Mouse (Mus musculus) frontal cortex, adult 2 months (tissue): ENCODE measurements around the gene Aknad1. TPM values are rescaled to one million over a fixed set of nuclear protein-coding genes. Genes with fewer than 3 reads are reported as not detected.

Source experiments
- DNase-seq, 2 experiments: peaks; one replicate each; pipeline ENCODE4 v3.0.0; 2022; ENCODE audit warnings: low spot score in 1 of 2; ENCODE audit errors: extremely low spot score in 1 of 2
- polyA plus RNA-seq: library from polyadenylated mRNA; depleted of rRNA; stranded (reverse); fragments of >200 nt; gene quantifications from 2 replicates; pipeline ENCODE4 v1.2.3, GENCODE M21; 2012

Gene Aknad1
- polyA plus RNA-seq, 1 experiment, result 0.04 TPM

DNA sequence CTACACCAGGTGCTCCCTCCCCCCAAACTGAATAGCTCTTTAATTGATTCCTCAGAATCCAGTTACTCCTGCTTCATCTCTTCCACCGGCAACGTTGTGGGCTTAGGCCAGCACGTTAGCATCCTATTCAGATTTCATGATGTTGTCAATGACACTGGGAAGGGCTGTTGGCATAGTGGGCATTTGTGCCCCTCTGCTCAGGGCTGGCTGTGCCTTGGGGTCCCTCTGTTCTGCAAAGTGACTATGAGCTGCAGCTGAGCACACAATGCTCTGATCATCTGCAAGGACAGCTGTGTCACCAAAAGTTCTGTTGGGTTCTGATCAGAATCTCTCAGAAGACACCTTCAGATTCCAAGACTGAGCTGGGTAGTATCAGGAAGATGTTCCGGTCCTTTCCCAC lies 4.6 kb downstream of the Aknad1 start:
- DNase-seq, result no peak

DNA sequence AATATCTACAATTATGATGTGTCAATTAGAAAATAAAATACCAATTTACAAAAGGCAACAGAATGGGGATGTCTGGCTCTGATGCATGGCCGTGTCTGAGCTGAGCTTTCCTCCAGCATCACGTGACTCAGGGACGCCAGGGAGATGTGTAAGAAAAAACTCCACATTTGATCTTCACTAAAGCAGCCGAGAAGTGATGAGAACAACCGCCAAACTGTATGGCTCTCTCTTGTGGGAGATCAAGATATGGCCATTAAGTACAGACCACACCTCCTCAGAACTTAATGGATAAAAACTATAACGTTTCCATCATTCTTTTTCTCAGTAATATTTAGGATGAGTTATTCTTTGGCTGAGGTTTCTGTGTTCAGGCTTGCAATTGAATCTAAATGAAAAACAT lies 11.6 kb downstream of the Aknad1 start:
- no peak for DNase-seq

DNA sequence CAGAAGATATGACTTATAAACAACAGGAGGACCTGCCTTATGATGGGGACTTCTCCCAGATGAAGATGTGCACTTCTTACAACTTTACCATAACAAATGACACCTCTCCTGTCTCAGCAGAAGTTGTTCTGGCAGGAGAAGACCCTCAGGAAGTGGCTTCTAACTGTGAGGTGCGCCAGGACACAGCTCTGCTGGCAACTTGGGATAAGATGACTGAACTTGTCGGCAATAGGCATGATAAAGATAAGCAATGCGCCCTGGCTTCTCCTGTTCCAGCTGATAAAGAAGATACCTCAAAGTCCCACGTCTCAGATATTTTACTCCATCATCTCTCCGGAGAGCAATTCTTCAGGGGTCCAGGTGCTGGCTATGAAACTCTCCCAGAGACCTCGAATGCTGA lies 12.2 kb downstream of the Aknad1 start:
- DNase-seq, result no peak

DNA sequence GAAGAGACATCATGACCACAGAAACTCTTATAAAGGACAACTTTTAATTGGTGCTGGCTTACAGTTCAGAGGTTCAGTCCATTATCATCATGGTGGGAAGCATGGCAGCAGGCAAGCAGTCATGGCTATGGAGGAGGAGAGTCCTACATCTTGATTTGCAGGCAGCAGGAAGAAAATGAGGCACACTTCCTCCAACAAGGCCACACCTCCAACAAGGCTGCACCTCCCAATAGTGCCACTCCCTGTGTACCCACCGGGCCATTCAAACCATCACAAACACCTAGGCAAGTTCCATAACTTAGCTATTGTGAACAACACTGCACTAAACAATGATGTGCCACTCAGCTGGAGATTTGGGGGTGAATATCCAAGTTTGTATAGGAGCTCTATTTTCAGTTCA lies 15.1 kb downstream of the Aknad1 start:
- no peak for DNase-seq

DNA sequence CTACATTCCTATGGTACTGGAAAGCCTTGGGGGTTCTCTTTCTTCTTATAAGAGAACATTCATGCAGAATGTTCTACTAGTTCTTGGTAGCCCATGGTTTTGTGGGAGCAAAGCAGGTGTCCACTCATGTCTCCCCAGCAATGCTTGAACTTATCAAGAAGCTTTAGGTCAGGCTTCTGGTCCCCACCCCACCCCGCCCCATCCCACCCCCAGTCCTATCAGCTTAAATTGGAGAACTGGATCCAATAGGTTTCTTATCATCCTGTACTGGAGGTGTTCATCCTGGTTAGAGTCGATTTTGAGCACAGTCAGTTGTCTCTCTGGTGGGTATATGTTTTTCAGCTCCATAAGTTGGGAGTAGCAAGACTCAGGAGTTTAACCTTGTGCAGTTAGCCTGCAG lies 16.1 kb downstream of the Aknad1 start:
- DNase-seq, result no peak

DNA sequence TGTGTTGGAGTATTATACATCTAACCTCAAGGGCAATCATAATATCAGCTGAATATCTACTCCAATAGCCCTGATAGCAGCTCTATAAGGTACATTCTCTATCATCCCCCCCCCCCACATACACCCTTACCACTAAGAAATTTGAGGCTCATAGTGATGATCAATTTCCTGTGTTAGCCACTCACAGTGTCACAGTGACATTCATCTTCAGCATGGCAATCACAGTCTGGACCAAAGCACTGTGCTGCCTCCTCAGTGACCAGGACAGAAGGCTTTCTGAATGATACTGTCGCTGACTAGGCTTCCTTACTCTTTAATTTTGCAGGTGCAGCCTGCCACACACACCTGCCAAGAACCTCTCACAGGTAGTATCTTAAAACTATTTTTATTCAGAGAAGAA lies 16.7 kb downstream of the Aknad1 start:
- DNase-seq, result no peak

DNA sequence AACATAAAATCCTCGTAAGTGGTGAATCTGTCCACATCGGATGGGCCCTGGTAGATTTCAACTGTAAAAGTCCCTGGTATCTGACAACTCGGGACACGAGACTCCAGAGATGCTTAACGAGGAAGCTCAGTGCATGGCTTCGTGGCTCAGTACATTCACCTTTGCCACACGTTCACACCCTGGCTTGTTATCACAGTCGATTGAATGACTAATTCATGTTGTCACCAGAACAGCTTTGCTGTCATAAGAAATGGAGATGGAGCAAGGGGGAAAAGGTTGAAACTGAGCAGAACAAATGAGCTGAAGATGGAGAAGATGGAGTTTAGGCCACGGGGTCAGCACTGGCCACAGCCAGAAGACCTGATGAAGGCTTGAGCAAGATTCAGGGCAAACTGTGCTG lies 18.1 kb downstream of the Aknad1 start:
- no peak for DNase-seq

DNA sequence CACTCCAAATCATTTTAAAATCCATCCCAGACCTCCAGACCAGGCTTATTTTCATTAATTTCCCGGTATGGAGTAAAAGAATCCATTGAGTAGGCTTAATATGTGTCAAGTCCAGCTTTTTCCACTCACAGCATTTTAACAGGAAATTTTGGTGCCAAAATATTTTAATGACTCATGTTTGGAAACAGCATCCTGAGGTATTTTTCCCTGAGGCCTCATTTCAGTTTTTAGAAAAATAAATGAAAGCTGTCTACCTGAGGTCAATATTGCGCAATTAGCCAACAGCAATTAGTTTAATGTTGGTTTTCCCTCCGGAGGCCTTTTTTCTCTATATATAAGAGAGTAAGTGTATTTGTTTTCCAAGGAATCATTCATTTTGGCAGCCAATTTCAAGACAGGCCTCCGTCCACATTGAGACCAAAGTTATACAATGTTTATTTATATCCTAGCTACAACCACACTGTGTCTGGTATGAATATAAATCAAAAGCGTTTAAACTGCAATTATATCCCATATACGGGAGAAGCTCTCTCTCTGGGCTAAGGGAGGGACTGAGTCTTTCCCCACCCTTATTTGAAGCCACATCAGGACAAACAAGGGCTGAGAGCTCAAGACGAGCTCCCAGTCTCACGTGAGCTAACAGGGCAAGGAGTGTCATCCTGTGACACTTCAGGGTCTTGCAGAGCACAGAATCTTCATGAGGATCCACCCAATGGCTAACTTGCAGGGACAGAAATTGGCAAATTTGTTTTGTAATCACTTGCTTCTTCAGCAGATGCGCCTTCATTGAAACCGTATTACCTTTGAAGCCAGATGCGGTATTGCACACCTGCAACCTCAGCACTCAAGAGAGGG lies 20.3 kb downstream of the Aknad1 start:
- DNase-seq, result no peak

DNA sequence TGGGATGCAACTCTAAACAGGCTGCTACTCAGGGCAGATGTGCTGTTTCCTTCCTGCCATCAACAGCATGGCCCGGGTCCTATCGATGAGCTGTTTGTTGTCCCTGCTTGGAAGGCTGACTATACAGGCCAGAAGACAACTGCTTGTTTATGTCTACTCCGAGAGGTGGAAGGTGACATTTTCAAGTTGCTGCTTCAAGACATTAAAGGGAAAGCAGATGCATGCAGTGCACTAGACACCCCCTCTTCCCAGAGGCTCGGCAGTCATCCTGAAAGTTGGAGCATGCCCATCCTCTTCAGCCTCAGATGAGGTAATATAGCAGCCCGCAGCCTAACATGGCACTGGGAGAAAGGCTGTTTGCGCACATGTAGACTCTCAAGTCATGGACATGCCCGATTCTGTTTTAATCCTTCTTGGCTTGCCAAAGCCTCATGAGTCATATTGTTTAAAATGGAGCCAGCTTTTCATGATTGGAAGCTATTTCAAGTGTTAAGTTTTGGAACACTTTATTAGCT lies 23.2 kb downstream of the Aknad1 start:
- DNase-seq, result peak; percentile 47 to 73

DNA sequence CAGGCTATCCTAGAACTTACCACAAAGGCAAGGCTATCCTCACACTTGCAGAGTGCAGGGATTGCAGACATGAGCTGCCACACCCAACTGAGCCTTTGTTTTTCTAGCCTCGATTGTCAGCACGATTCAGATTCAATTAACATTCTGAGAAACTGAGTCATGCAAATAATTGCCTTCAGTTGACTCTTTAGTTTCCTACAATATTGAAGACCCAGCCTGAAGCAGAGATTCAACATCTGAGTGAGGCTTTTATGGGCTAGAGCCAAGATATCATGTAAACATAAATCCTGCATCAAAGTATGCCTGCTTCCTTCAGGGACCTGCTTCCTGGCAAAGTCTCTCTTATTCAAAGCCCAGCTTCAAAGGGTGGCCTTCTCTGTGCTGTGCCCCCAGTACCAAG lies 24.2 kb downstream of the Aknad1 start:
- DNase-seq, result no peak

DNA sequence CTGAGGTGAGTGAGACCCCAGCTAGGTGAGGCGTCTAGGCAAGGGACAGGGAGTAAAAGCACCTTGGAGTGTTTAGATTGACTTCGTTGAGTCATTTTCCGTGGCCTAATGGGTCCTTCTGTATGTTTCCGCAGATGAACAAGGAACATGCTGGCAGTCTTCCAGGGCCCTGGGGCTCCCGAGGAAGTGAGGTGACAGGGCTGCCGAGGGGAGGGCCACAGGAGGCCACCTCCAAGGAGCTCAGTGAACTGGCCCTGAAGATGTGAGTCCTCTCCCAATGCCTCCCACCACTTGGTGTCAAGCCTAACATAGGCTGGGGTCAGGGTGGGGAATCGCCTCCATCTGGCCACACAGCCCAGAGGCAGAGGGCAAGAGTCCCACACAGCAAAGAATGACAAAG lies 25.5 kb downstream of the Aknad1 start:
- no peak for DNase-seq

DNA sequence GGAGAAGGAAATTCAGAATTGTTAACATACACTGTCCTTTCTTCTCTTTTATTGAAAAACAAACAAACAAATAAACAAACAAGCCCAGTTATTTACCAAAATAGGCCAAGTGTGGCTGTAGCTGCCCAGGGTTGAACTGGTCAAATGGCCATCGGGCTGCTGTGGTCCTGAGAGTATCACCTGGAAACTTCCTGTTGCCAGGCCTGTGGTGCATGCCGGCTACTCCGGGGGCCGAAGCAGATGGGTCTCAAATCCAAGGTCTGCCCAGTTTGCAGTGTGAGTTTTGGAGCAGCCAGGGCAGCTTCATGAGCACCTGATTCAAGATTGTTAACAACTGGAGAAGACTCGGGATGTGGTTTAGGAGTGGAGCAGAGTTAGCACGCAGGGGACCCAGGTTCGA lies 26.0 kb downstream of the Aknad1 start:
- no peak for DNase-seq

DNA sequence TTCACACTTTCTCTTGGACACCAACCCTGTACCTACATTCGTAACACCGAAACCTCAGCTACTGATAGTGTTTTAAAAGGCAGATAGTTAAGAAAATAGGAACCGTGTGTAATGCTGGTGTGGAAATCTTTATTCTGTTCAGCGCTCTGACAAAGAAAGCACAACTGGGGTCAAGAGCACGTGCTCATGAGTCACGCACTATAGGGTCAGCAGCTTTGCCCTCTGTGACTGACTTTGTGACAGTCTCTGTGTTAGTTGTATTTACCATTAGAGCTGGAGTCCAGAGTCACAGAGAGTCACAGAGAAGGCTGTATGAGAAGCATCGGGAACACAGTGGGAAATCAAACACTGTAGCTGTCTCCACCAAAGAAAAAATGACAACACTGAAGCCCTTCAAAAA lies 27.5 kb downstream of the Aknad1 start:
- no peak for DNase-seq

DNA sequence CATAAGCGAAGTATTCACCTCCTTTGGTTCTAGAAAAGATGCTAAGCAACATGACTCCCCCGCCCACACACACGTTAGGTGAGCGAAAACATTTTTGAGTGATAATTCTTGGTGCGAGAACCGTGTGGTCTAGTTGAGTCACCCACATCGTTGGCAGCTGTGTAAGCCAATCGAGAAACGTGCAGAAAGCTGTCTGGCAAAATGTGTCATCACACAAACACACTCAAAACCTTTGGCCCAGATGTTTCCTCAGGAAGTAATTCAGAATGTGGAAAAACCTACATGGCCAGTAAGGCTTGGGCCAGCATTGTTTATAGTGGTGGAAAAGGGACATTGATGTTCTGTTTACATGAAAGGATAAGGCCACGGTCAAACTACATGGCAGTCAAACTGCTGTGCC lies 28.0 kb downstream of the Aknad1 start:
- peak in 1 of 2 experiments; percentile 40 for DNase-seq

DNA sequence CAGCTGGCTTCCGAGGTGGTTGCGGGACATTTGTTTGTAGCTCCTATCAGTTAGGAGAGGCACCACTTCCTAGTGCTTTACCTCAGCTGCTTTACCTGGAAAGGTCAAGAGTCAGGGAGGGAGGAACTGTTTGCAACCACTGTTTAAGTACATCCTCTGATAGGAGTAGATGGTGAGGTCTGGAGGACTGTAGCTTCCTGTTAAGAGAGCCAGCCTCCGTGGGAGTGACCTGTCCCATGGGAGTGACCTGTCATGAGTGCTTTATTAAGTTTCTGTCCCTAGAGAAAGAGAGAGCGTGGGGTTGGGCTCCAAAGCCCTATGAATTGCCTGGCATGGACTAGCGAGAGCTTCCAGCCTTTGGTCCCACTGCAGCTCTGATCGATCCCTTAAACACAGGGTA lies 30.1 kb downstream of the Aknad1 start:
- DNase-seq, result no peak

DNA sequence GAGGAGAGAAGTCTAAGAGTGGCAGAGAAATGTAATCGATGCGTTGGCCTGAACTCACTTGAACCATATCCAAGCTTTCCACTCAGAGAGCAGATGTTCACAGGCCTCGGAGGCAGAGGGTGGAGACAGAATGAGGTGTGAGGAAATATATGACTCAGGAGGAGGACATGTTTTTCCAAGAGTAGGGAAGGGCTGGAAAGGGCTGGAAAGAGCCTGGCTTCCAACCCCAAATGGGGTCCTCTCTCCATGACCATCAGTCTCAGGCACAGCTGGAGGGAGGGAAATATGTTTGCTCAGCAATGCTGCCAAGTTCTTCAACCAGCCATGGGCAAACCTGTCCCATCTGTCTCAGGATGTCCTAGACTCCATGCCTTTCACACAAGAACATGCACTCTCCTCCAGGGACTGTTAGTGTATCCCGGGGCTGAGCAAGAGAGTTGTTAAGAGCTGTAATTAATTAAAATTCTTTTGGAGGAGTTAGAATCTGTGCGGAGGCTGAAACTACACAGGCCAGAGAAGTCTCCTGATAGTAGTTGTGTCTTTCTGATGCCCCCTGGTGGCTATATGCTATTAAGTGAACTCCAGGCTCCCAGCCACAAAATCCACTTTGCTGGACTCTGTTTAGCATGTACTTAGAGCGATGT lies 31.4 kb downstream of the Aknad1 start:
- DNase-seq, result peak; percentile 68 to 89

DNA sequence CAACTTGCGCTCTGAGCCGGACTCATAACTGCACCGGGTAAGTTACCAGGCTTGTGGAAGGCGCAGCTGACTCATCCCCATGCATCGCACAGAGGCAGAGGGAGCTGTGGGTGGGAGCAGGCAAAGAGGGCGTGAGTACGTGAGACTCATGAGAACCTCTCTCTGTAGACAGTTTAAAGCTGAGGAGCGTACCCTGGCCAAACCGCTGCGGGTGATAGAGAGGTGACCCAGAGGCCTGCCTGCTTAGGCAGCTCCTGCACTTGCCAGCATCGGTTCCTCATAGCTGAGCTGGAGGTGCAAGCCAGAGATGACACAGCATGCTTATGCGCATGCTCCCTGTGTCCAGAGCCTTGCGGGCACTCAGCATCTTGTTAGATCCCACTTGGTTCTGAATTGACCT lies 32.8 kb downstream of the Aknad1 start:
- peak in 1 of 2 experiments; percentile 76 for DNase-seq

DNA sequence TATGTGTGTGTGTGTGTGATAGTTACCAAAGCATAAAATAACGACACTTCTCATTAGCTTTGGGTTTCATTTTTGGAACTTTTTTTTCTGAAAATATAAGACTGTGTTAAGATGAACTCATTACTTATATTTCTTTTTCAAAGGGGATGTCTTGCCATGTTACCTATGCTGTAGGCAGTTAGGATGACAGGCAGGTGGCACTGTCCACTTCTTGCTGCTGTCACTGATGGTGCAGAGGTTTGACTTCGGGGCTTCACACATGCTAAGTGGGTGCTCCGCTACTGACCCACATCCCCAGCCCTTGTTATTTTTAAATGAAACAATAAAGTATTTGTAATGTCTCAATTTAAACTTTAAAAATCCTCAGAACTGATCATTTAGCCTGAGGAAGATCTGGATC lies 33.4 kb downstream of the Aknad1 start:
- DNase-seq, result no peak

DNA sequence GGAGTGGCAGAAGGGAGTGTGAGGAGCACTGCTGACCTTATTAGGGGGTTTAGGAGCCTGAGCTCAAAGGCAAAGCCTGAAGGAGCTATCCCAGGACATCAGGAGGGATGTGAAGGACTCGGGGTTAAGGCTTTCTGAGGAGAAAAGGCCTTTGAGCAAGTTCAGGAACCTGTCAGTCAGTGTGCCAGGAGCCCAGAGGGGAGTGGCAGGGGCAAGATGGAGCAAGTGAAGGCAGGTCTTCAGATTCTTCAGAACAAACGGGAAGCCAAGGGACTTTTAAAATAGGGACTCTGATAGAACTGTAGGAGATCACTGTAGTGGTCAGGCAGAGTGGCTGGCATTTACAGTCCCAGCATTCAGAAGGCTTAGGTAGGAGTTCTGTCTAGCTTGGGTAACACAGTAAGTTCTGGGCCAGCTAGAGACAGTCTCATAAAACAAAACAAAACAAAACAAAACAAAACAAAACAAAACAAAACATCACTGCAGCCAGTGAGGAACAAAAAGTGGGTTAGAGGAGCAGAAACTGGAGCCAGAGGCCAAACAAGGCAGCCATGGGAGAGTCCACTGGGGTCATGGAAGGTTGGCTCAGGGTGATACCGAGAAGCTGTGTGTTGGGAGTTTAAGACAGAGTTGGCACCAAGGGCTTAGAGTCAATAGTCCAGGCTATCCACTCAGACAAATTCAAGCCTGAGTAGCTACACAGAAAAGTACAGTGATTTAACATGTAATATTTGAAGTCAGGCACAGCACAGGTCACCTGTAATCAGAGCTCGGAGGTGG lies 39.5 kb downstream of the Aknad1 start:
- DNase-seq, result no peak

DNA sequence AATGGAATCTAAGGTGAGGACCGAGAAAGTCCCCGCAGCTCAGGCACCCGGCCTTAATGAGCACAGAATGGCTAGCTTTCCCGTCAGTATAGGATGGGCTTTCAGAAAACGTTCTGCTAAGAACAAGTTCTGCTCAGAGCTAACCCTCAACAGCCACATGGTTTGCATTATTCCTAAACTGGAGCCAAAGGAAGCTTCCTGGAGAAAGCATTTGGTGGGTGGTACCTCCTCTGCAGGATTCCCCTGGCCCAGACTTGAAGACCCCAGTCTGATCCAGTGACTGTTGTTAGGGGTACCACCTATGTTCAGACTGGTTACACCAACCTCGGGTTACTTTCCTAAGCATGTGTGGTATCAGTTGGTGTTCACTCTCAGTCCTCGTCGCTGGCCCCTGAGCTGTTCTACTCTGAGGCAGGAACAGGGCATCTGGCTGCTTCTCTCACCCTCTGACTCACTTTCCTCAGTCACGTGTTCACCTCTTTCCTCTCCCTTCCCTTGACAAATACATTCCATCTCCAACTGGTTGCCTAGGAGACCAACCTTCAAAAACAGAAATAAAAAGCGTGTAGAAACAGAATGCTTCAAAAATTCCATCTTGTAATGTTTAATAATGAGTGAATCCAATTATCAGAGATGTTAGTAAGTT lies 41.9 kb downstream of the Aknad1 start:
- DNase-seq, result peak; percentile 56 to 79

DNA sequence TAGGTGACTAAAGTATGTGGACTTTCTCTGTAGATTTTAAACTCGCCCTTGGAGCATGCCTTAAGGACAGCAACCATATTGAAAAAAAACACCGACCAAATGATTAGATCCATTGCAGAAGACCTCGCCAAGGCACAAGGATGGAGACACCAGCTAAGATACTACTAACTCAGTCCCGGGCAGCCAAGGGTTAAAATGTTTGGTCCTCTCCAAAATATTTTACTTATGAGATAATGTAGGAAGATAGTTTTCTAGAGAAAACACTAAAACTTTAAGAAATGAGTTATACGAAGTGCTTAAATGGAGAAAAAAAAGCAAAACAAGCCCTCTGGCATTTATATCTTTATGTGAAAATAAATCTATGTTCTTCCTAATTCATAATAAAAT lies 42.4 kb downstream of the Aknad1 start:
- no peak for DNase-seq
